In genomic region chr14:22514362-22515084, GRCm38 (mm10) we compare ENCODE assay signal across 9 mouse cellular contexts.
DNase-seq lines count a peak whose midpoint lies in the region; ATAC-seq and TF ChIP-seq lines count a peak whose summit lies in the region.
"Had no signal": no experiment of that assay in that cellular context is flagged by ENCODE, and none has a peak within 500 bp of the region (broad histone marks: within the 10 kb centered on the region; RNA-seq: fewer than 3 reads in every experiment).

No protein-coding gene starts in this region.

- no peaks in the 10 kb centered on the region for H3K9me3 ChIP-seq in forebrain, postnatal 0 days (ENCODE audit: low read length)
- no peaks in the 10 kb centered on the region for H3K9me3 ChIP-seq in forebrain, embryonic 13.5 days (replicated peaks)
- no peaks in the 10 kb centered on the region; the same call in 1 of the 2 replicates for H3K9me3 ChIP-seq in lung, embryonic 16.5 days (ENCODE audit: control insufficient read depth, low read length)

- no peak for TF ChIP-seq CTCF in forebrain, postnatal 0 days (IDR thresholded peaks at IDR 0.05; ENCODE audit: low read depth)
- TF ChIP-seq CTCF in lung, adult 2 months (IDR thresholded peaks at IDR 0.05; ENCODE audit: insufficient read depth, low read length): no peak
- no peak for TF ChIP-seq CTCF in thymus, adult 2 months (IDR thresholded peaks at IDR 0.05; ENCODE audit: borderline replicate concordance, control insufficient read depth, extremely low read depth, insufficient read depth, low read length, poor library complexity)

- H3K27ac ChIP-seq in forebrain, postnatal 0 days (ENCODE audit: low read depth, low read length): no peak overlapping the region
- no peak overlapping the region for H3K27ac ChIP-seq in forebrain, embryonic 13.5 days
- H3K27ac ChIP-seq in lung, embryonic 16.5 days (ENCODE audit: low read length): peak overlapping the region; percentile 70
- H3K27ac ChIP-seq in thymus, adult 2 months (ENCODE audit: control insufficient read depth, insufficient read depth, low read length): no peak overlapping the region
- H3K27ac ChIP-seq: limb, embryonic 12.5 days had no signal

- H3K9ac ChIP-seq in forebrain, postnatal 0 days: no peak overlapping the region
- no peak overlapping the region for H3K9ac ChIP-seq in forebrain, embryonic 13.5 days
- H3K9ac ChIP-seq in lung, embryonic 16.5 days (ENCODE audit: low read length): no peak overlapping the region
- H3K9ac ChIP-seq: limb, embryonic 12.5 days had no signal

- 0 out of 2 replicates have a peak, but pooled peaks cover 14% of the 10 kb centered on the region for H3K27me3 ChIP-seq in forebrain, postnatal 0 days (ENCODE audit: insufficient read depth, low read length)
- peaks cover 4% of the 10 kb centered on the region; the same call in 1 of the 2 replicates for H3K27me3 ChIP-seq in forebrain, embryonic 13.5 days
- H3K27me3 ChIP-seq in lung, embryonic 16.5 days (ENCODE audit: control insufficient read depth, insufficient read depth, low read depth, low read length): no peaks in the 10 kb centered on the region
- no peaks in the 10 kb centered on the region for H3K27me3 ChIP-seq in thymus, adult 2 months (ENCODE audit: control insufficient read depth, insufficient read depth, low read length)
- H3K27me3 ChIP-seq: limb, embryonic 12.5 days had no signal

- H3K36me3 ChIP-seq in forebrain, postnatal 0 days (ENCODE audit: insufficient read depth): no peaks in the 10 kb centered on the region
- no peaks in the 10 kb centered on the region for H3K36me3 ChIP-seq in forebrain, embryonic 13.5 days (ENCODE audit: poor library complexity, severe bottlenecking)
- no peaks in the 10 kb centered on the region for H3K36me3 ChIP-seq in lung, embryonic 16.5 days (ENCODE audit: control insufficient read depth, insufficient read depth, low read length)
- no peaks in the 10 kb centered on the region for H3K36me3 ChIP-seq in thymus, adult 2 months (ENCODE audit: control insufficient read depth, insufficient read depth, low read length)
- H3K36me3 ChIP-seq: limb, embryonic 12.5 days had no signal

- WGBS in forebrain, postnatal 0 days: 39% methylated on average over 5 of the region's 5 CpGs
- 64% methylated on average over 5 of the region's 5 CpGs for WGBS in forebrain, embryonic 13.5 days
- WGBS in lung, adult 2 months: 43% methylated on average over 5 of the region's 5 CpGs
- WGBS in lung, embryonic 16.5 days: 40% methylated on average over 5 of the region's 5 CpGs
- WGBS in thymus, adult 2 months: 89% methylated on average over 5 of the region's 5 CpGs

- no peak overlapping the region for H3K4me2 ChIP-seq in forebrain, postnatal 0 days (ENCODE audit: low read depth)
- H3K4me2 ChIP-seq in forebrain, embryonic 13.5 days: no peak overlapping the region
- no peak overlapping the region for H3K4me2 ChIP-seq in lung, embryonic 16.5 days (ENCODE audit: low read depth, low read length)
- H3K4me2 ChIP-seq: limb, embryonic 12.5 days had no signal

- no peak overlapping the region for H3K4me3 ChIP-seq in forebrain, postnatal 0 days (ENCODE audit: low read depth, low read length)
- no peak overlapping the region for H3K4me3 ChIP-seq in forebrain, embryonic 13.5 days
- H3K4me3 ChIP-seq in lung, adult 2 months (replicated peaks; ENCODE audit: extremely low read depth, low read depth, low read length): no peak overlapping the region
- H3K4me3 ChIP-seq in lung, embryonic 16.5 days (ENCODE audit: low read length): no peak overlapping the region
- H3K4me3 ChIP-seq in thymus, adult 2 months (ENCODE audit: control insufficient read depth, insufficient read depth, low read length): no peak overlapping the region
- H3K4me3 ChIP-seq: limb, embryonic 12.5 days had no signal

- DNase-seq in forebrain, postnatal 0 days: peak; percentile 84
- DNase-seq in lung, adult 18-20 months: peak; percentile 12 to 21
- DNase-seq in lung, adult 2 months: no peak
- DNase-seq in brain, adult 2 months (ENCODE audit: low read depth, low spot score): peak; percentile 8
- no peak for DNase-seq in thymus, adult 2 months
- no peak for DNase-seq in spleen, adult 18-20 months

- no peaks in the 10 kb centered on the region for H3K4me1 ChIP-seq in forebrain, postnatal 0 days (ENCODE audit: insufficient read depth)
- H3K4me1 ChIP-seq in forebrain, embryonic 13.5 days: no peaks in the 10 kb centered on the region
- no peaks in the 10 kb centered on the region for H3K4me1 ChIP-seq in lung, adult 2 months (ENCODE audit: control insufficient read depth, insufficient read depth, low read length)
- peaks cover 3% of the 10 kb centered on the region; the same call in 1 of the 2 replicates for H3K4me1 ChIP-seq in lung, embryonic 16.5 days (replicated peaks; ENCODE audit: control insufficient read depth, insufficient read depth, low read length)
- H3K4me1 ChIP-seq in thymus, adult 2 months (replicated peaks; ENCODE audit: control insufficient read depth, insufficient read depth, low read length): no peaks in the 10 kb centered on the region

- no peak for TF ChIP-seq POLR2A in lung, adult 2 months (IDR thresholded peaks at IDR 0.05; ENCODE audit: borderline replicate concordance, extremely low read depth, low read depth, low read length)
- no peak for TF ChIP-seq POLR2A in thymus, adult 2 months (IDR thresholded peaks at IDR 0.05; ENCODE audit: control insufficient read depth, extremely low read depth, insufficient read depth, low read length, poor library complexity)

- peak; percentile 61 for ATAC-seq in forebrain, postnatal 0 days
- ATAC-seq in forebrain, embryonic 13.5 days: no peak
- peak; percentile 95 for ATAC-seq in lung, embryonic 16.5 days (ENCODE audit: low read depth)

Comparison
In these comparisons a context has a peak if more than half of its experiments do, and no peak if none do; other contexts are left out.
1. DNase-seq: peak in forebrain, postnatal 0 days (single experiment), lung, adult 18-20 months (2 of 2) and brain, adult 2 months (single experiment); none in lung, adult 2 months (single experiment), thymus, adult 2 months (single experiment) and spleen, adult 18-20 months (0 of 2).